Mouse (Mus musculus) midbrain, embryonic 13.5 days (tissue): ENCODE measurements around the gene Btbd8. TPM values are rescaled to one million over a fixed set of nuclear protein-coding genes. Genes with fewer than 3 reads are reported as not detected.

Experiments
- ATAC-seq: fragments of 200-750 bp; cut with Nextera tagmentation; 2 replicates; pipeline ENCODE4 v1.8.0; 2017; ENCODE audit warnings: mild to moderate bottlenecking, moderate TSS enrichment, moderate library complexity
- H3K27ac ChIP-seq: fragments of 300-500 bp; sonication (generic); 2 replicates; pipeline ENCODE4 v1.5.1; 2015; ENCODE audit warnings: inconsistent platforms, mild to moderate bottlenecking, moderate library complexity
- H3K27me3 ChIP-seq: fragments of 300-500 bp; sonication (generic); 2 replicates; pipeline ENCODE4 v1.6.1; 2015; ENCODE audit warnings: mild to moderate bottlenecking, inconsistent platforms
- H3K36me3 ChIP-seq: fragments of 300-500 bp; sonication (generic); 2 replicates; pipeline ENCODE4 v1.6.1; 2015; ENCODE audit warnings: mild to moderate bottlenecking, inconsistent platforms
- H3K4me1 ChIP-seq: fragments of 300-500 bp; sonication (generic); replicated peaks from 2 replicates; pipeline ENCODE4 v1.6.1; 2015; ENCODE audit warnings: inconsistent platforms
- H3K4me2 ChIP-seq: fragments of 300-500 bp; sonication (generic); replicated peaks from 2 replicates; pipeline ENCODE4 v1.6.1; 2015; ENCODE audit warnings: moderate library complexity, mild to moderate bottlenecking, inconsistent platforms
- H3K4me3 ChIP-seq: fragments of 300-500 bp; sonication (generic); replicated peaks from 2 replicates; pipeline ENCODE4 v1.5.1; 2015; ENCODE audit warnings: mild to moderate bottlenecking, inconsistent platforms
- H3K9ac ChIP-seq: fragments of 300-500 bp; sonication (generic); replicated peaks from 2 replicates; pipeline ENCODE4 v1.6.1; 2015; ENCODE audit warnings: mild to moderate bottlenecking, inconsistent platforms
- H3K9me3 ChIP-seq: fragments of 300-500 bp; sonication (generic); 2 replicates; pipeline ENCODE4 v1.6.1; 2016; ENCODE audit warnings: mild to moderate bottlenecking, inconsistent platforms
- WGBS: fragments of 180-500 bp; shearing (Covaris S2); methylation state at CpG from one replicate; pipeline ENCODE4 v1.1.7; 2015; 5-methylcytosine and 5-hydroxymethylcytosine counted together
- polyA plus RNA-seq: library from polyadenylated mRNA; unstranded; fragments of >200 nt; fragmentation: Nextera tagmentation; extraction: Ambion mirVana; gene quantifications from 2 replicates; pipeline ENCODE4 v1.2.1, GENCODE M21; 2015

Btbd8 gene
- 14.5 and 17.9 TPM in 2 replicates for polyA plus RNA-seq

GRCm38 (mm10) chr5:107437464-107438281 lies at the start of gene Btbd8:
Gene Btbd8, plus strand, starts transcription at chr5:107437997.
- under 1% methylated on average over 46 of the region's 51 CpGs for WGBS

GRCm38 (mm10) chr5:107389373-107389772 lies 48.4 kb upstream of the Btbd8 start:
- H3K4me3 ChIP-seq = no peak overlapping the region
- H3K4me2 ChIP-seq = no peak overlapping the region

More at GRCm38 (mm10) chr5:107437464-107438281, at the start of gene Btbd8:
- Histone ChIP-seq H3K4me3 (peak within 1 kb of the TSS; percentile 86), H3K9me3 (no peaks in the 10 kb centered on the region), H3K4me1 (peaks cover 8% of the 10 kb centered on the region), H3K27me3 (no peaks in the 10 kb centered on the region), H3K27ac (peak within 1 kb of the TSS; percentile 90), H3K4me2 (peak within 1 kb of the TSS; percentile 73), H3K9ac (peak within 1 kb of the TSS; percentile 95), H3K36me3 (no peaks in the 10 kb centered on the region)
- ATAC-seq = peak; percentile 97

GRCm38 (mm10) chr5:107394437-107394836 lies 43.4 kb upstream of the Btbd8 start:
- no peak overlapping the region for H3K4me2 ChIP-seq
- H3K27me3 ChIP-seq = no peaks in the 10 kb centered on the region
- no peak overlapping the region for H3K27ac ChIP-seq
- H3K9me3 ChIP-seq = no peaks in the 10 kb centered on the region
- H3K4me1 ChIP-seq = no peaks in the 10 kb centered on the region
- no peak overlapping the region for H3K9ac ChIP-seq
- ATAC-seq = no peak
- WGBS = 71% methylated on average over 2 of the region's 2 CpGs
- no peaks in the 10 kb centered on the region for H3K36me3 ChIP-seq
- no peak overlapping the region for H3K4me3 ChIP-seq

More at GRCm38 (mm10) chr5:107389373-107389772, 48.4 kb upstream of the Btbd8 start:
- WGBS = 94% methylated on average over 2 of the region's 2 CpGs
- Histone ChIP-seq H3K36me3 (0 out of 2 replicates have a peak, but pooled peaks cover 3% of the 10 kb centered on the region), H3K4me1 (no peaks in the 10 kb centered on the region), H3K27me3 (no peaks in the 10 kb centered on the region), H3K9ac (no peak overlapping the region), H3K27ac (no peak overlapping the region), H3K9me3 (no peaks in the 10 kb centered on the region)
- ATAC-seq = no peak

- Histone ChIP-seq H3K4me3 (peak within 1 kb of the TSS; percentile 63), H3K4me1 (peaks cover 12% of the 10 kb centered on the region), H3K36me3 (no peaks in the 10 kb centered on the region), H3K27me3 (peaks cover 37% of the 10 kb centered on the region), H3K9me3 (no peaks in the 10 kb centered on the region), H3K9ac (peak within 1 kb of the TSS; percentile 66), H3K27ac (no peak within 1 kb of the TSS), H3K4me2 (peak within 1 kb of the TSS; percentile 89)
- WGBS = 21% methylated on average over 5 of the region's 5 CpGs
- ATAC-seq = no peak
These were observed 35.4 kb upstream of the Btbd8 start, which contains the start of gene Ephx4 for GRCm38 (mm10) chr5:107402436-107402835. Gene Ephx4, plus strand, starts transcription at chr5:107402736.

- Histone ChIP-seq H3K27ac (no peak overlapping the region), H3K27me3 (peaks cover 37% of the 10 kb centered on the region), H3K36me3 (no peaks in the 10 kb centered on the region), H3K9me3 (no peaks in the 10 kb centered on the region), H3K4me2 (peak overlapping the region; percentile 89), H3K4me3 (peak overlapping the region; percentile 63), H3K9ac (peak overlapping the region; percentile 66), H3K4me1 (peaks cover 12% of the 10 kb centered on the region)
- under 1% methylated on average over 42 of the region's 80 CpGs for WGBS
- ATAC-seq = peak; percentile 90
These were observed 34.5 kb upstream of the Btbd8 start for GRCm38 (mm10) chr5:107403011-107403946.

- peak overlapping the region; percentile 89 for H3K4me2 ChIP-seq
- no peak for ATAC-seq
- H3K36me3 ChIP-seq = no peaks in the 10 kb centered on the region
- H3K27me3 ChIP-seq = peaks cover 37% of the 10 kb centered on the region
- peak overlapping the region; percentile 66 for H3K9ac ChIP-seq
- H3K9me3 ChIP-seq = no peaks in the 10 kb centered on the region
- 26% methylated on average over 12 of the region's 12 CpGs for WGBS
- no peak overlapping the region for H3K27ac ChIP-seq
- peak overlapping the region; percentile 63 for H3K4me3 ChIP-seq
- peaks cover 12% of the 10 kb centered on the region for H3K4me1 ChIP-seq
These were observed 33.7 kb upstream of the Btbd8 start for GRCm38 (mm10) chr5:107403947-107404684.

GRCm38 (mm10) chr5:107405361-107405760 lies 32.4 kb upstream of the Btbd8 start:
- peaks cover 12% of the 10 kb centered on the region for H3K4me1 ChIP-seq
- H3K9me3 ChIP-seq = no peaks in the 10 kb centered on the region
- peaks cover 37% of the 10 kb centered on the region for H3K27me3 ChIP-seq
- H3K4me2 ChIP-seq = no peak overlapping the region
- no peak for ATAC-seq
- WGBS = 90% methylated on average over 4 of the region's 4 CpGs
- H3K9ac ChIP-seq = no peak overlapping the region
- no peaks in the 10 kb centered on the region for H3K36me3 ChIP-seq
- no peak overlapping the region for H3K27ac ChIP-seq
- no peak overlapping the region for H3K4me3 ChIP-seq

- Histone ChIP-seq H3K4me2 (no peak overlapping the region), H3K4me1 (no peaks in the 10 kb centered on the region), H3K9ac (no peak overlapping the region), H3K36me3 (no peaks in the 10 kb centered on the region), H3K9me3 (no peaks in the 10 kb centered on the region), H3K27me3 (peaks cover 3% of the 10 kb centered on the region), H3K27ac (no peak overlapping the region), H3K4me3 (no peak overlapping the region)
- ATAC-seq = no peak
- WGBS = 92% methylated on average over 1 of the region's 1 CpGs
These were observed 27.5 kb upstream of the Btbd8 start for GRCm38 (mm10) chr5:107410305-107410704.

- Histone ChIP-seq H3K4me3 (no peak overlapping the region), H3K27me3 (no peaks in the 10 kb centered on the region), H3K36me3 (no peaks in the 10 kb centered on the region), H3K9me3 (no peaks in the 10 kb centered on the region), H3K27ac (no peak overlapping the region), H3K4me1 (no peaks in the 10 kb centered on the region), H3K9ac (no peak overlapping the region), H3K4me2 (no peak overlapping the region)
- WGBS = 74% methylated on average over 4 of the region's 4 CpGs
- ATAC-seq = no peak
These were observed 26.5 kb upstream of the Btbd8 start for GRCm38 (mm10) chr5:107411326-107411725.

GRCm38 (mm10) chr5:107412285-107412684 lies 25.5 kb upstream of the Btbd8 start:
- H3K9ac ChIP-seq = no peak overlapping the region
- H3K27me3 ChIP-seq = no peaks in the 10 kb centered on the region
- no peak overlapping the region for H3K4me3 ChIP-seq
- no peak overlapping the region for H3K4me2 ChIP-seq
- 77% methylated on average over 2 of the region's 2 CpGs for WGBS
- ATAC-seq = no peak
- H3K4me1 ChIP-seq = no peaks in the 10 kb centered on the region
- no peaks in the 10 kb centered on the region for H3K36me3 ChIP-seq
- no peak overlapping the region for H3K27ac ChIP-seq
- no peaks in the 10 kb centered on the region for H3K9me3 ChIP-seq

- no peak overlapping the region for H3K27ac ChIP-seq
- no peaks in the 10 kb centered on the region for H3K9me3 ChIP-seq
- ATAC-seq = no peak
These were observed 22.7 kb upstream of the Btbd8 start for GRCm38 (mm10) chr5:107415098-107415497.

More at GRCm38 (mm10) chr5:107415098-107415497, 22.7 kb upstream of the Btbd8 start:
- Histone ChIP-seq H3K9ac (no peak overlapping the region), H3K36me3 (no peaks in the 10 kb centered on the region), H3K4me3 (no peak overlapping the region), H3K27me3 (no peaks in the 10 kb centered on the region), H3K4me2 (no peak overlapping the region), H3K4me1 (no peaks in the 10 kb centered on the region)
- WGBS = 78% methylated on average over 2 of the region's 2 CpGs
